Mouse (Mus musculus) lung, postnatal 25 days (tissue): ENCODE measurements at regions not wholly inside any gene's neighbourhood (a gene's known extent, or its start where the extent isn't known, plus 50 kb on each side); places are given as distances from the start of the nearest gene placed in this dataset.
A peak's percentile ranks its signal among the peaks of the same experiment; 100 is the strongest.

ENCODE experiments used
- DNase-seq: peaks from one replicate; pipeline ENCODE4 v3.0.0; 2022; ENCODE audit warnings: low spot score

GRCm38 (mm10) chrX:164878336-164878735 is 101.8 kb downstream of the Mospd2 start:
- DNase-seq, result no peak

DNA sequence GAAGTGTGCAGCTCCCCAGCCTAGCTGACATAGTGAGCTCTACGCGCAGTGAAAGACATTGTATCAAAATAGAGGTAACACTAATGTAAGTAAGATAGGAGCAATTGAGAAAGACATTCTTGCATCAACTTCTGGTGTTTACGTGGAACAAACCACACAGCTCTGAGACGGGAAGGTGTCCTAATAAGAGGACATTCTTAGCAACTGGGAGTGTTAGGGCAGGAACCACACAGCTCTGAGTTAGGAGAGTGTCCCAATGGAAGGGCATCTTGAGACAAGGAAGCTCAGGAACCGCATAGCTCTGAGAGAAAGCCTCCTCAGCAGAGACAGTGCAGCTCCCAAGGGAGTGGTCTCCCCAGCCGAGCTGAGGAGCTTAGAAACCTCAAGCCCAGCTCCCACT is 139.8 kb downstream of the Mospd2 start:
- no peak for DNase-seq

- no peak for DNase-seq
Observed at GRCm38 (mm10) chrX:164820906-164821305, 159.3 kb downstream of the Mospd2 start.

GRCm38 (mm10) chrX:164787293-164787692 is 192.9 kb downstream of the Mospd2 start:
- peak; percentile 13 for DNase-seq

DNA sequence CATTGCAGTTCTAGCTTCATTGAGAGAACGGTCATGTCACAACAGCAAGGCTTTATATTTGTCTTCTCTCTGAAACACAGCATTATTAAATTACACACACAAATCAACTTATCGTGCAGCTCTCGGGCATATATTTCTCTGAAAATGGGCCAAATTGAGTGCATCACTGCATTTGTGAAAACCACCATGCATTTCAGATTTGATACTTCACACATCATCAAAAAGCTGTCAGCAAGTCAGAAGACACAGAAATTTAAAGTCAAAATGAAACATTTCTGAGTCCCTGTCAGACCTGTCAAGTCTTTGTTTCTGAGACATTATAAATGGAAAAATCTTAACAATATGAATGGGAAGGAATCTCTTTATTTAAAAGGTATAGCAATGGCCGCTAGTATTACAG is 215.3 kb downstream of the Mospd2 start:
- DNase-seq, result no peak

- no peak for DNase-seq
Observed at GRCm38 (mm10) chrX:164763764-164764445, 216.3 kb downstream of the Mospd2 start.

- DNase-seq, result no peak
Observed at GRCm38 (mm10) chrX:164745552-164746217, 234.5 kb downstream of the Mospd2 start.
